Mouse (Mus musculus): Measurements from ENCODE around the gene Psmd9.

Gene Psmd9

DNA sequence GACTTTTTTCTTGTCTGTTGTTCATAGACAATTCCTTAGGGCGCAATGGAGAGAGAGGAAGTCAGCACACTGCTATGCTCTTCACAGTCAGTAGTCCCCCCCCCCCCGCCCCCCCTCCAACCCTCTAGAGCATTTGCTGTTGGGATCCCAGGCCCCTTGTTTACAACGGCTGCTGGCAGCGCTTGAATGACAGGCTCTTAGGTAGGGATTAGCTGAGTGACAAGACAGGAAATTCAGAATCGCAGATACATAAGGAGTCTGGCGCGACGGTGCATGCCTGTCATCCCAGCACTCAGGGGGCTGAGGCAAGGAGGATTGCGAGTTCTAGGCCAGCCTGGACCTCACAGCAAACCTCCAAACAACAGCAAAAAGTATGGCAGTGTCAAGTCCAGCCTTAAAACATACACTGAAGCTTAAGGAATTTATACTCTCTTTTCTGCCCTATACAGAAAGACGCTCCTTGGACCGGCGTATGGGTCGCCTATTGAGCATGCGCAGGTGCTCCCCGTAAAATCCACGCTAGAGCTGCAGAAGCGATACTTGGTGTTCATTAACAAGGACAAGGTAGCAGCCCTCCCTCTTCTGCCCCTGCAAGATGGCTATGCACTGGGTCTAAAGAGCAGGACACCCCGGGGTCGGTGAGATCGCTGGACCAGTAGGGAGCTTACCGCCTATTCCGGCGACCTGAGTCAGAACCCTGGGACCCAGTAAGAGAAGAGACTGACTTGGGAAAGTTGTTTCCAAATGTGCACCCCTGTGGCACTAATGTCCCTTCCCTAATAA is 128.0 kb downstream of the Psmd9 start:
- DNase-seq (ENCODE audit: low read depth, low spot score) = no peak

DNA sequence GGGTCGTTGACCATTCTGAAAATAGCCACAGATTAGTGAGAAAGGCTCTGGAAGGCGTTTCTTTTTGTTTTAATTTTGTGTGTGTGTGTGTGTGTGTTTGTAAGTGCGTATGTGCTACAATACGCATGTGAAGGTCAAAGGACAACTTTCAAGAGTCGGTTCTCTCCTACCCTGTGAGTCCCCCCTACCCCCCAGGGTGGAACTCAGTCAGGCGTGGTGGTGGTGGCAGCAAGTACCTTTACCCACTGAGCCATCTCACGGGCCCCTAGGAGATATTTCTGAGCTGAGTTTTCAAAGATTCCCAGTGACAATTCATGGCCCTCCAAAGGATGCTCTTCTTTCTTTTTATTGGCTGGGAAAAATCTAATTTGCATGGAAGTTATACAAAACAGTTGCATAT is 128.6 kb downstream of the Psmd9 start:
- no peak for DNase-seq (ENCODE audit: low read depth, low spot score)

- DNase-seq (ENCODE audit: low read depth, low spot score) = no peak
Observed at GRCm38 (mm10) chr5:123298526-123298925, 129.3 kb downstream of the Psmd9 start.
